9 mouse cellular contexts compared by ENCODE assay signal in genomic region chr10:33703420-33703819, GRCm38 (mm10).
DNase-seq lines count a peak whose midpoint lies in the region; ATAC-seq lines count a peak whose summit lies in the region.
"Had no signal": no experiment of that assay in that cellular context is flagged by ENCODE, and none has a peak within 500 bp of the region (broad histone marks: within the 10 kb centered on the region; RNA-seq: fewer than 3 reads in every experiment).

No protein-coding gene starts in this region.

- ATAC-seq in forebrain, embryonic 13.5 days, result peak; percentile 68; the same call in 1 of the 2 replicates
- no peak for ATAC-seq in forebrain, embryonic 12.5 days (ENCODE audit: low FRiP score)

- 61% methylated on average over 3 of the region's 3 CpGs for WGBS in forebrain, embryonic 13.5 days
- 63% methylated on average over 3 of the region's 3 CpGs for WGBS in forebrain, embryonic 12.5 days

- H3K27ac ChIP-seq in forebrain, embryonic 13.5 days, result no peak overlapping the region
- no peak overlapping the region for H3K27ac ChIP-seq in forebrain, embryonic 12.5 days
- H3K27ac ChIP-seq: limb, embryonic 12.5 days had no signal

- no peaks in the 10 kb centered on the region for H3K36me3 ChIP-seq in forebrain, embryonic 13.5 days (ENCODE audit: poor library complexity, severe bottlenecking)
- no peaks in the 10 kb centered on the region for H3K36me3 ChIP-seq in forebrain, embryonic 12.5 days (replicated peaks)
- H3K36me3 ChIP-seq: limb, embryonic 12.5 days had no signal

- intact Hi-C loops in left cerebral cortex, postnatal 14 days (cut with DNase I), result no loop called here

- no peaks in the 10 kb centered on the region for H3K4me1 ChIP-seq in forebrain, embryonic 13.5 days
- no peaks in the 10 kb centered on the region for H3K4me1 ChIP-seq in forebrain, embryonic 12.5 days
- H3K4me1 ChIP-seq: limb, embryonic 12.5 days had no signal

- peak; percentile 59 for DNase-seq in urinary bladder, postnatal 25 days (ENCODE audit: low spot score)
- DNase-seq in urinary bladder, postnatal 4 days (ENCODE audit: low spot score in 2 of 2), result no peak
- DNase-seq in frontal cortex, postnatal 25 days (ENCODE audit: low spot score in 2 of 2), result peak; percentile 65 to 71
- DNase-seq in left cerebral cortex, postnatal 14 days (ENCODE audit: low spot score in 2 of 2), result peak; percentile 90 to 93
- peak; percentile 48 for DNase-seq in right cerebral cortex, postnatal 25 days
- DNase-seq in B cell, adult 2 months, result no peak

- H3K9me3 ChIP-seq in forebrain, embryonic 13.5 days (replicated peaks), result no peaks in the 10 kb centered on the region
- H3K9me3 ChIP-seq in forebrain, embryonic 12.5 days, result no peaks in the 10 kb centered on the region
- H3K9me3 ChIP-seq: limb, embryonic 12.5 days had no signal

- no peak overlapping the region for H3K4me3 ChIP-seq in forebrain, embryonic 13.5 days
- no peak overlapping the region for H3K4me3 ChIP-seq in forebrain, embryonic 12.5 days (replicated peaks)
- H3K4me3 ChIP-seq: limb, embryonic 12.5 days had no signal

- no peak overlapping the region for H3K4me2 ChIP-seq in forebrain, embryonic 13.5 days
- H3K4me2 ChIP-seq in forebrain, embryonic 12.5 days, result no peak overlapping the region
- H3K4me2 ChIP-seq: limb, embryonic 12.5 days had no signal

- no peak overlapping the region for H3K9ac ChIP-seq in forebrain, embryonic 13.5 days
- H3K9ac ChIP-seq in forebrain, embryonic 12.5 days, result no peak overlapping the region
- H3K9ac ChIP-seq: limb, embryonic 12.5 days had no signal

- no peaks in the 10 kb centered on the region for H3K27me3 ChIP-seq in forebrain, embryonic 13.5 days
- H3K27me3 ChIP-seq in forebrain, embryonic 12.5 days, result no peaks in the 10 kb centered on the region
- H3K27me3 ChIP-seq: limb, embryonic 12.5 days had no signal

Comparison
In these comparisons a context has a peak if more than half of its experiments do, and no peak if none do; other contexts are left out.
1. DNase-seq: peak in urinary bladder, postnatal 25 days (single experiment), frontal cortex, postnatal 25 days (2 of 2), left cerebral cortex, postnatal 14 days (2 of 2) and right cerebral cortex, postnatal 25 days (single experiment); none in urinary bladder, postnatal 4 days (0 of 2) and B cell, adult 2 months (0 of 2).